Mouse (Mus musculus) adipose tissue, adult 10 weeks (tissue): ENCODE data around the gene Gm45808. TPM values are rescaled to one million over a fixed set of nuclear protein-coding genes. Genes with fewer than 3 reads are reported as not detected.

Experiments used
- polyA plus RNA-seq: library from polyadenylated mRNA; stranded (reverse); fragments of 350-450 nt; fragmentation: Illumina TruSeq; extraction: RNeasy Lipid Tissue Mini Kit (QIAGEN cat#74804); gene quantifications from one replicate; pipeline ENCODE4 v1.2.3, GENCODE M21; 2014; ENCODE audit warnings: low read depth, low replicate concordance

Gm45808 gene
- polyA plus RNA-seq: 4.7 TPM

DNA sequence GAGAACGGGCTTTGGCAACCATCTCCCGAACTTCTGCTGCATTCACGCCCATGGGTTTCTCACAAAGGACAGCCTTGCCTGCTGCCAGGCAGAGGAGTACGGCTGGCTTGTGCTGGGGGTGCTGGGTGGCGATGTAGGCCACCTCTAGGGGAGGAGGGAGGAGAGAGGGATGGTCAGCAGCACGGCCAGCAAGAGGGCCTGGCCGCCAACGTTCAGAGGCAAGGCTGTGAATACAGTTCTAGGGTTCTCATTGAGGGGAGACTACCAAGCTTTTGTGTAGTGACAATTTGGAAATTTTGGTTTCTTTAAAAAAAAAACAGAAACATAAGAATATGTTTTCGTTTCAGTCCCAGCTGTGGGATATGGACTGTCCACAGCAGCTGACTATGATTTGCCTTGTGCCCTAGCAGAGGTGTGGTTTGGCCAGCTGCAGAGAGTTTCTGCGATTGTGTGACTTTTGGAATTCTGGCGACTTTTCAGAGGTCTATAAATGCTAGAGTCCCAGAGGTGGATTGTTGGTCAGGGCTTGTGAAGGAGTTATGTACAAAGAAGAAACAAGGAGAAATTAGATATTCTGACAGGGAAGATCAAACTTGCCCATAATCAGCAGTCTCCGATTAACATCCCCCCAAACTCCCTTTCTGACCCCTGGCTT, at the start of gene Gm45808:
Gm45808 (minus strand) TSS at position 51 of the 655 bp plus-strand sequence.

GRCm38 (mm10) chr7:45525809-45526473, 39.3 kb upstream of the Gm45808 start, which contains the start of the genes Ppp1r15a and Plekha4:
Gene Ppp1r15a (minus strand): TSS chr7:45526268.
Gene Plekha4 (plus strand): TSS chr7:45526330.

DNA sequence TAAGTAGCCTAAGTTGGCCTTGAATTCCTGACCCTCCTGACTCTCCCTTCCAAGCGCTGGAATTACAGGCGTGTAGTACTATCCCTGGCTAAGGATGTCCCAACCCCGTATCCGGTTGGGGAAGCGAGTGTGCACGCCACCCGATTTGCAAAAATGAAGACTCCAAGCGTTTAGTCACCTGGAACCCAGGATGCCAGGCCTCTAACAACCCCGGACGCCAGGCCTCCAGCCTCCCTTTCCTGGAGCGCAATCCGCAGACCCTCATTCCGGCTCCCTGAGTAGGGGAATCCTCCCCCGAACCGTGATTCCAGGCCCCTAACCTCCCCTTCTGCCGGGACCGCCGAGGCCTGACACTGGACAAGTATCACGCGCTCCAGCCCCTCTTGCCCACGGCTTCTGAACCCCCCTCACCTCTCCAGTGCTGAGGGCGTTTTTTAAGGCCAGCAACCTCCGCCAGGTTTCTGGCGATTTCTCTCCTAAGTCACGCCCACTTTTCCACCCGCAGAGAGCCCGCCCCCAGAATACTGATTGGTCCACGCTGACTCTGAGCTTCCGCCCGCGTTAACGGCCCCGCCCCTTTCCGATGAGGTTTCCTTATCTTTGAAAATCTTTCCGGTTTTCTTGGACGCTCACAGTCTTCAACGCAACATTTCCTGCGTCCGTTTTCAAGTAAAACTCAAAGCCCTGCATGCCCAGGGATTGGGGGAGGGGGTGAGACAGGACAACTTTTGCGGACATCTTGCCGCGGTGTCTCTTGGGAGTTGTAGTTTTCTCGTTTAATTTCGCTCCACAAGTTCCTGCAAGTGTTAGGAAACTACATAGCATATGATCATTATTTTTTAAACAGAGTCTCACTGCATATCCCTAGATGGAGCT, 23.5 kb upstream of the Gm45808 start, which contains the start of gene Nucb1:
Nucb1 (minus strand) TSS at position 495 of the 876 bp plus-strand sequence.

GRCm38 (mm10) chr7:45488293-45489204, 1.9 kb upstream of the Gm45808 start, which contains the start of gene Dhdh:
Gene Dhdh (minus strand): TSS chr7:45488805.

DNA sequence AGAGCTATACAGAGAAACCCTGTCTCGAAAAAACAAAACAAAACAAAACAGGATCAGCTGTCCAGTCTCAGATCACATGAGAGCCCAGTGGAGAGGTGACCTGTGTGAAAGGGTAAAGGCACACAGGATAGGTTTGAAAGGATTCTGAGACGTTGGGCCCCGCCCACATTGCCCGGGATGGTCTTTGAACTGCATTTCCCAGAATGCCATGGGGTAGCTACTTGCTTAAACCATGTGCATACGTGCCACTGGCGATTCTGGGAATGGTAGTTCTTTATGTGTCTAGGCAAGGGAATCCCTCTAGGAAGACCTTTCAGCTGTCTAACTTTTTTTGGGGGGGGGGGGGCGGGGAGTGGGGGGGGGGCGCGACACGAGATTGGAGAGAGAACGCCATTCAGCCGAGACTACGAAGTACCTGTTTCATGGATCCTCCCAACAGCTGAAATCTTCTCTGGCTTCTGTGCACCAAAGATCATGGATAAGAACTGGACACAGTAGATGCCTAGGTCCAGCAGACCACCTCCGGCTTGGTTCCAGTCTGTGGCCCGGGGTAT, 5.2 kb downstream of the Gm45808 start, which contains the start of gene Tulp2:
Tulp2 (plus strand) TSS at position 504 of the 554 bp plus-strand sequence.

GRCm38 (mm10) chr7:45466283-45467089, 20.1 kb downstream of the Gm45808 start, which contains the start of gene Bax:
Gene Bax (minus strand): TSS chr7:45466898.

DNA sequence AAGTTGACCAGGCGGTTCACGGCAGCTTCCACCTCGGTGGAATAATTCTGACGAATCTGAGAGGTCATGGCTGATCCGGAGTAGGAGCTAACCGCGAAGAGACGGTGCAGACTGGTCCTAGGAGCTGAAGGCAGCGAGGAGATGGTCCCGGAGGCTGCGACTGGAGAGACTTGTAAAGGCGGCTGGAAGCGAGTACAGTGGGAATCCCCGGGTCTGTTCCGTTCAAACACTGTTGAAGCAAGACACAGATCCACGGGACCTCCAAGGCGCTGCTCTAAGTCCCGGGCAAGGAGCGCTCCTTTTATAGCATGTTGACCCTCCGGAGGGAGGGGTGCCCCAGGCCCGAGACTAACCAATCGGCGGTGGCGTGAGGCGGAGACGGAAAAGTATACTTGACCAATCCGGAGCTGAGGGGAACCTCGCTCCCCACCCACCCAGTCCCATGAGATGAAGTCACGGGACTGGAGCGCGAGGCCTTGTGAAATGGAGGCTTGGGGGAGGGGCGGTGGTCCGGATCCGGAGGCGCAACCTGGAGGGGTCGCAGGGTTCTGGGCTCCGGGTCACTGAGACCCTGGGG, 27.0 kb downstream of the Gm45808 start, which contains the start of gene Ftl1:
Ftl1 (minus strand) TSS at position 321 of the 577 bp plus-strand sequence.

GRCm38 (mm10) chr7:45437521-45438276, 48.9 kb downstream of the Gm45808 start, which contains the start of gene Ruvbl2:
Gene Ruvbl2 (minus strand): TSS chr7:45438096.

GRCm38 (mm10) chr7:45434203-45435015, 52.2 kb downstream of the Gm45808 start, which contains the start of gene Gys1:
Gene Gys1 (plus strand): TSS chr7:45434844.

GRCm38 (mm10) chr7:45420615-45420919, 66.0 kb downstream of the Gm45808 start, which contains the start of gene Lhb:
Gene Lhb (plus strand): TSS chr7:45420820.

Other genes with a start within 250 kb of the Gm45808 start
- gene Cd37, start 247.7 kb downstream of the Gm45808 start, polyA plus RNA-seq: 13.6 TPM
- 1.4 TPM for gene Slc6a16, start 245.7 kb downstream of the Gm45808 start, polyA plus RNA-seq
- gene Slc6a21, start 209.3 kb downstream of the Gm45808 start, polyA plus RNA-seq: 9.4 TPM
- 41.0 TPM for gene Trpm4, start 153.0 kb downstream of the Gm45808 start, polyA plus RNA-seq
- gene Hrc, start 151.5 kb downstream of the Gm45808 start, polyA plus RNA-seq: 0.65 TPM
- 3.5 TPM for gene Ppfia3, start 119.8 kb downstream of the Gm45808 start, polyA plus RNA-seq
- gene Lin7b, start 116.2 kb downstream of the Gm45808 start, polyA plus RNA-seq: 5.1 TPM
- gene Snrnp70, start 91.1 kb downstream of the Gm45808 start, polyA plus RNA-seq: 288 TPM
- gene Kcna7, start 81.2 kb downstream of the Gm45808 start, polyA plus RNA-seq: not detected
- gene Ntf5, start 73.1 kb downstream of the Gm45808 start, polyA plus RNA-seq: 2.6 TPM
- 1.4 TPM for gene Lhb, start 66.0 kb downstream of the Gm45808 start, polyA plus RNA-seq
- gene Gys1, start 52.0 kb downstream of the Gm45808 start, polyA plus RNA-seq: 41.6 TPM
- 33.5 TPM for gene Ruvbl2, start 48.7 kb downstream of the Gm45808 start, polyA plus RNA-seq
- gene Ftl1, start 26.9 kb downstream of the Gm45808 start, polyA plus RNA-seq: 2,850 TPM
- gene Bax, start 19.9 kb downstream of the Gm45808 start, polyA plus RNA-seq: 61.4 TPM
- gene Tulp2, start 4.9 kb downstream of the Gm45808 start, polyA plus RNA-seq: 11.4 TPM
- 23.6 TPM for gene Dhdh, start 2.0 kb upstream of the Gm45808 start, polyA plus RNA-seq
- 558 TPM for gene Nucb1, start 23.6 kb upstream of the Gm45808 start, polyA plus RNA-seq
- 23.3 TPM for gene Ppp1r15a, start 39.5 kb upstream of the Gm45808 start, polyA plus RNA-seq
- gene Plekha4, start 39.5 kb upstream of the Gm45808 start, polyA plus RNA-seq: 12.8 TPM
- 1.0 TPM for gene Hsd17b14, start 68.1 kb upstream of the Gm45808 start, polyA plus RNA-seq
- gene Bcat2, start 83.3 kb upstream of the Gm45808 start, polyA plus RNA-seq: 110 TPM
- gene Fgf21, start 128.7 kb upstream of the Gm45808 start, polyA plus RNA-seq: 0.58 TPM
- 14.4 TPM for gene Fut1, start 130.5 kb upstream of the Gm45808 start, polyA plus RNA-seq
- gene Izumo1, start 135.0 kb upstream of the Gm45808 start, polyA plus RNA-seq: 1.6 TPM
- 11.0 TPM for gene Rasip1, start 140.7 kb upstream of the Gm45808 start, polyA plus RNA-seq
- gene Mamstr, start 153.2 kb upstream of the Gm45808 start, polyA plus RNA-seq: 4.0 TPM
- 2.3 TPM for gene Fut2, start 179.6 kb upstream of the Gm45808 start, polyA plus RNA-seq
- gene Ntn5, start 197.2 kb upstream of the Gm45808 start, polyA plus RNA-seq: 0.78 TPM
- gene Sec1, start 207.6 kb upstream of the Gm45808 start, polyA plus RNA-seq: 1.8 TPM
- 5.3 TPM for gene Car11, start 213.0 kb upstream of the Gm45808 start, polyA plus RNA-seq
- 19.7 TPM for gene Dbp, start 218.3 kb upstream of the Gm45808 start, polyA plus RNA-seq
- 966 TPM for gene Rpl18, start 228.6 kb upstream of the Gm45808 start, polyA plus RNA-seq
- gene Sphk2, start 231.2 kb upstream of the Gm45808 start, polyA plus RNA-seq: 31.4 TPM
- 3.7 TPM for gene Fam83e, start 234.4 kb upstream of the Gm45808 start, polyA plus RNA-seq
- 2.2 TPM for gene Spaca4, start 239.0 kb upstream of the Gm45808 start, polyA plus RNA-seq